Mouse (Mus musculus) testis, postnatal 14 days (tissue): ENCODE measurements around the gene Plekhf1.
A peak's percentile ranks its signal among the peaks of the same experiment; 100 is the strongest.

Experiments
- DNase-seq: peaks from one replicate; pipeline ENCODE4 v3.0.0; 2021; ENCODE audit warnings: low spot score

The Plekhf1 gene

DNA sequence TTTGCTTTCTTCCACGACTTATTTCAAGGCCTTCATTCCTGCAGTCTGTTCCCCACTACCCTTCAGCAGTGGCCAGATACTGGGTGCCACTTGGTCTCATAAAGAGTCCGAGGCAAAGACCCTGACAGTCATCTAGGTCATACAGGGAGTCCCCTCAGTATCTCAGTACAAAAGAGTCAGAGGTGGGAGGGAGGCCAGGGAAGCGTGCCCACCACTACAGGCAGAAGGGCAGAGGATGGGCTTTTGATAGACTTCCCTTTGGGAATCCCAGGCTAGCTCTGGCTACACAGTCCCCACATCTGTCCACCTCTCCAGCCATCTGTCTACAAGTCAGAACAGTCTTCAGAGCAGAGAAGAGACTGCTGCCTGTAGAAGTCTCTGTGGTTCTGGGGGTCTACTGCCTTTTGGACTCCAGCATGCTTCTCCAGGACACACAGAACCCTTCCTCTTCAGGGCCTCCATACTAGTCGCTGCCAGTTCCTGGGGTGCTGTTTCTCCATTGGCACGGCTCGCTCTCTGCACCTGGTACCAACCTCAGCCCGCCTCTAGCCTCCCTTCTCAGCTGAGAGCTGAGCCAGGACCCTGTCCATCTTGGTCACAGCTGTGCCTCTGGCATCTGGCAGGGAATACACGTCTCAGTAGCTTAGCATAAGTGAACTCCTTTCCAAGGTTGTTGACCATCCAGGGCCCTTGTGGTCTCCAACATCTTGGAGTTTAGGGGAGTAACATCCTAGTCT is 9.0 kb downstream of the Plekhf1 start:
- DNase-seq, result no peak

GRCm38 (mm10) chr7:38217417-38218171 is 10.2 kb downstream of the Plekhf1 start:
- DNase-seq, result peak; percentile 85

GRCm38 (mm10) chr7:38215697-38216096 is 12.1 kb downstream of the Plekhf1 start:
- no peak for DNase-seq

GRCm38 (mm10) chr7:38215281-38215680 is 12.5 kb downstream of the Plekhf1 start:
- no peak for DNase-seq

DNA sequence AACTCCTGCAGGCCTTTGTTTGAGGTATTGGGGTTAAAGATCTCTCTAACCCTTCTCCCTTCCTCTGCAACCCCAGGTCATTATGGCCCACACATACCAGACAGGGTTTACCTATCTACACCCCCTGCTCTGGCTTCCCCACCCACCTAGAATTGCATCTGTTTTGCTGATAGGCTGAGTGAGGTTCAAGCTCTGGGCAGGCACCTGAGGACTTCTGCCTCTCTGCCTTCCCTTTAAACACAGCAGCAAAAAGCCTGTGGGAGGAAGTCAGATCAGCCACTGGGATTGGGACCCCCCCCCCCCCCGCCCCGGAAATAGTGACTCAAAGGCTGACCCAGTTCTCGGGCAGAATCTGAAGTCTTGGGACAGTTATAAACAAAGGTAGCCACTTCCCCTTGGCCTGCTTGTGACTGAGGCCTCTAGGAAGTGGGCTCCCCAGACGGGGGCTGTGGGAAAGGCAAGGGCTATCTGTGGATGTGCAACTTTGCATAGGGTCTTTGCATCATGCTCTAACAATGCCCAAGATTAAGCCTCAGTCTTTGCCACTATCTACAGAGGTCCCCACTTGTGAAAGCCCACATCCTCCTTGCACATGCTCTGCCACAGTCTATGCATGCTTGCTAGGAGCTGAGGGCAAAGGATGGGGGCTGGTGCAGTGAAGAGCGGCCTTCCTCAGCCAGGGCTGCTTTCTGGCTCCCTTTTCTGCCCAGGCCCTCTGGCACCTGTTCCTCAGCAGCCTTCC is 13.2 kb downstream of the Plekhf1 start:
- no peak for DNase-seq

DNA sequence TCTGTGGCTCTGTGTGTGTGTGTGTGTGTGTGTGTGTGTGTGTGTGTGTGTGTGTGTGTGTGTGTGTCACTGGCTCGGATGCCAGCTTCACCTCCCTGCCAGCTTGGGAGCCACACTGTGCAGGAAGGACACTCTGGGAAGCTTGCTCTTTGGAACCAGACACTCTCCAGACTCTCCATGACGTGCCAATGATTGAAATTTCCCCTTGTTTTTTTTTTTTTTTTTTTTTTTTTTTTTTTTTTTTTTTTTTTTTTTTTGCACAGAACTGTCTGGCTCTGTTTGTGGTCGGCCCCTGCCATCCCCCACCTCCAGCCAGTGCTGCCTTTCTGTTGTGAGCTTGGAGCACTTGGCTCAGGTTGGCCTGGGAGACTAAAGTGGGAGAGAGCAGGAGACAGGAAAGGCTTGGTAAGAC is 15.2 kb downstream of the Plekhf1 start:
- no peak for DNase-seq

GRCm38 (mm10) chr7:38209478-38210152 is 18.2 kb downstream of the Plekhf1 start:
- DNase-seq, result no peak

DNA sequence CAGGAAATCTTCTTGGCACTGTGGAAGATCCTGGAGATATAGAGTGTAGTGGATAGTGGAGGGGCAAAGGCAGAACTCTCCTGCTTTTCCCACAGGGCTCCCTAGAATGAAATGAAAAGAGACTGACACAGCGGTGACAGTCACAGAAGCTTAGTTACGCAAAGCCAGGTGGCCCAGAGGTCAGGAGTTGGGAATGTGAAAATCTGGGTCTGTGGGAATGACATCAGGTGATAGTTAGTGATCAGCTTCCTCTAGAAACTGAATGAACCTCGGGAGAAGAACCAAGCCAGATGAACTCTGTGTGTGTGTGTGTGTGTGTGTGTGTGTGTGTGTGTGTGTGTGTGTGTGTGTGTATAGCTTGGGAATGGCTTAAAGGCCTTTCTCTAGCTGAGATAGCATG is 18.8 kb downstream of the Plekhf1 start:
- DNase-seq, result no peak

DNA sequence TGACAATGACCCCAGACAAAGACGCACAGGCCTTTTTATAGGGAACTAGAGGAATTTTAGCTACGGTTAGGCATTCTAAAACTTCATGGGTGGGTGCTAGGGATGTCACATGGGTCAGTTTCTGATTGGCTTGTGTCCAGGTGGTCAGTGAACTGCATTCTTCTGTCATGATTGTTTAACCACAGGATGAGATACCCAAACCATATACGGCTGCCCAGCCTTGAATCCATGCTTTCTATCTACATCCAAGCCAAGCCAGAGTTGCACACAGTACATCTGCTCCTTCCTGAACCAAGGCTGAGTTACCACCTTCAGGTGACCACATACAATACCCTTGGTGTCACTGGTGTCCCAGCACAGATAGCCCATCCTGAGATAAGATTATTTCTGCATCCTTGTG is 21.3 kb downstream of the Plekhf1 start:
- no peak for DNase-seq

DNA sequence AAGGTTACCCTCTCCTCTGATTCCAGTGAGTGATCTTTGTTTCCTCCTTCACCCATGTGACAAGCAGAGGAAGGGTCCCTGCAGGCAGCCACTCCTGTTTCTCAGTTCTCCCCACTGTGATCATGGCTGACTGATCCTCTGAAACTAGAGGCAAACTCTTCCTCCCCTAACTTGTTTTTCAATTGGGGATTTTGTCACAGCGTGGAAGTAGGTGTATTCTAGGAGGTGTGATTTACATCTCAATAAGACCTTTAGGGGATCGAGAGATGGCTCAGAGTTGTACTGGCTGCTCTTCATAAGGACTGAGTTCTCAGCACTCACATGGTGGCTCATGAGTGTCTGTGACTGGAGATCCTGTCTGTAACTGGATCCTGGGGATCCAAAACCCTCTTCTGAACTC is 22.0 kb downstream of the Plekhf1 start:
- no peak for DNase-seq

DNA sequence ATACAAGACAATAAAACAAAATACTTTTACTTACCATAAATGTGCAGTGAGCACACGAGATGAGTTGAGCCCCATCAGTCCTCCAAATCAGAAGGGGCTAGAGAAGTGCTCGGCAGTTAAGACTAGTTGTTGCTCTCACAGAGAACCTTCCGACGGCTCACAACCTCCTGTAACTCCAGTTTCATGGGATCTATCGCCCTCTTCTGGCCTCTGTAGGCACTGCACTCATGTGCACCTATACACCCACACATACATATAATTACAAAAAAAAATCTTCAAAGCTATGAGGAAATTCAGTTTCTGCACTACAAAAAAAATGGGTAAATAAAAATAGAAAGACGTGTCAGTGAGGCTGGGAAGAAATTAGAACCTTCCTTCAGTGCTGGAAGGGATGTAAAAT is 23.5 kb downstream of the Plekhf1 start:
- no peak for DNase-seq

DNA sequence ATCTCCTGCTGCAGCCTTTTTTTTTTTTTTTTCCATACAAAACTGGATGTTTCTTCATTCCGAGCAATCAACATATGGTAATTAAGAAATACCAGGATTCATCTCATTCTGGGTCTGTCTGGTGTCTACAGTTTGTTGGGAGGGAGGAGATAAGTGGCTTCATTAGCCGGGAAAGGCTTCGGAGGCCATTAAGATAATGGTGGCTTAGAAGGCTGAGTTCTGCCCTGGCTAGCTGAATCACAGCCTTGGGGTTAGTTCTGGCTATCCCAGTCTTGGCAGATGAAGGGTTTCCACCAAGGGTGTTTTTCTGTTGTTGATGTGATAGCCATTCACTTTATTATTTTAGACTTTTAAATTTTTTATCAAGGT is 26.5 kb downstream of the Plekhf1 start:
- no peak for DNase-seq

DNA sequence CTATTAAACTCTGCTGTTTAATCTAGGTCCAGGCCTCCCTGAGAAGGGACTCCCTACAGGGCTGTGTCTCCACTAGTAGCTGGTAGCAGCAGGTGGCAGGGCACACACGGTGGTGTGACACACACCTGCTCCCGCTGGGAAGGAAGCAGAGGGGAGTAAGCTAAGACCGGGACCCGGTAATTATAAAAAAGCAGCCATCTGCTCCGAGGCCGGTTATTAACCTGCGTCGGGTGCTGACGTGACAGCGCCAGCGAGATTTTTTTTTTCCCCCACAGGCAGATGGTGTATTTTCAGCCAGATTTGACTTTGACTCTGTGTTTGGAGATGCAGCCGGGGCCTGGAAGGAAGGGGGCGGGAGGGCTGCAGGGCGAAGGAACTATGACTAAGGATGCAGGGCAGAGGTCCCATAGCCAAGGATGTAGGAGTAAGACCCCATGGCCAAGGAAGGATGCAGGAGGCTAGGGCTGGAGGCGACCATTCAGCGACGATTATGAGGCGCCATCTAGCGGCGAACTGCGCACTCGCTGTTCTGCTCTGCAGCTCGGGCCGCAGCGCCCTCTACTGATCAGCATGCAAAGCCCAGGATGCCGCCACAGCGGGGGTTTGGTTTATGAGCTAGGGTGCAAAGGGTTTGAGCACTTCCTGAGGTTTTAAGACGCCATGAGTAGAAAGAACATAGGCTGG is 27.1 kb downstream of the Plekhf1 start:
- peak; percentile 84 for DNase-seq

DNA sequence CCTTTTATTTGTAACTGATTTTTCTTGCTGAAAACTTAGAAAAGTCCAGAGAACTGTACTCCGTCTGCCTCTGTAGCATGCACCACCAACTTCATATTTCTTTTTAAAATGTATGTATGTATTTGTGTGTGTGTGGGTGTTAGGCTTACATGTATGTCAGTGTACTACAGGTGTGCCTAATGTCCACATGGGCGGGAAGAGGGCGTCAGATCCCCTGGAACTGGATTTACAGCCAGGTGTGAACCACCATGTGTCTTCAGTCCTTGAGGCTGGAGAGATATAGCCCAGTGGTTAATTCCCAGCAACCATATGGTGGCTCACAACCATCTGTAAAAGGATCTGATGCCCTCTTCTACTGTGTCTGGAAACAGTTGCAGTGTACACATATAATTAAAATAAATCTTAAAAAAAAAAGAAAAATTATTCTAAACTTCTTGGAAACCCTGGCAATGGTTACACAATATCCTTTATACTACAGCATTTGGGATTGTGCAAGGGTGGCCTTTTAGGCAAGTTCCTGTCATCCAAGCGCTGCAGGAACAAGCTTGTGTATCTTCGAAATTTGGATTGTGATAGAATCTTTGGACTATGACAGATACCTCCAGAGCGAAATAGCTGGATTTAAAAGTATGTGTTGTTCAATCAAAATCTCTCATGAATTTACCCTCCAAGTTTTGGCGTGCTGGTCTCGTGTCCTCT is 27.8 kb downstream of the Plekhf1 start:
- no peak for DNase-seq

GRCm38 (mm10) chr7:38191571-38191970 is 36.2 kb downstream of the Plekhf1 start:
- peak; percentile 37 for DNase-seq

DNA sequence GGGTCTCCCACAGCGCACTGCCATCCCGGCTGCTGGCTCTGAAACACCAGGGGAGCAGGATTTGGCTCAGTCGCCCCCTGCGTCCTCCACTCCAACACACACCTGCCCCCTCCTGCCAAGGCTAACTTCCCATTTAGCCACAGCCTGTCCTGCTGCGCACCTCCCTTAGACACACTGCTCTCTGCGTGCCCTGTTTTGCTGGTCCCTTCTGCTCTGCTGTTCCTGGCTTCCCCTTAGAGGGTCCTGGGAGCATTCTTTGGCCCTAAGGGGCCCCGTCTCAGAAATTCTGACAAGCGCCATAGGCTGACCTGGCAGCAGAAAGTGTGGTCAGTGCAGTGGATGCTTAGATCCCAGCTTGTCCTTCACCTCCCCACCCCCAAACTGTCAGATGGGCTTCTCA is 36.7 kb downstream of the Plekhf1 start:
- no peak for DNase-seq

- DNase-seq, result peak; percentile 41
These were observed 37.6 kb downstream of the Plekhf1 start for GRCm38 (mm10) chr7:38190056-38190835.

DNA sequence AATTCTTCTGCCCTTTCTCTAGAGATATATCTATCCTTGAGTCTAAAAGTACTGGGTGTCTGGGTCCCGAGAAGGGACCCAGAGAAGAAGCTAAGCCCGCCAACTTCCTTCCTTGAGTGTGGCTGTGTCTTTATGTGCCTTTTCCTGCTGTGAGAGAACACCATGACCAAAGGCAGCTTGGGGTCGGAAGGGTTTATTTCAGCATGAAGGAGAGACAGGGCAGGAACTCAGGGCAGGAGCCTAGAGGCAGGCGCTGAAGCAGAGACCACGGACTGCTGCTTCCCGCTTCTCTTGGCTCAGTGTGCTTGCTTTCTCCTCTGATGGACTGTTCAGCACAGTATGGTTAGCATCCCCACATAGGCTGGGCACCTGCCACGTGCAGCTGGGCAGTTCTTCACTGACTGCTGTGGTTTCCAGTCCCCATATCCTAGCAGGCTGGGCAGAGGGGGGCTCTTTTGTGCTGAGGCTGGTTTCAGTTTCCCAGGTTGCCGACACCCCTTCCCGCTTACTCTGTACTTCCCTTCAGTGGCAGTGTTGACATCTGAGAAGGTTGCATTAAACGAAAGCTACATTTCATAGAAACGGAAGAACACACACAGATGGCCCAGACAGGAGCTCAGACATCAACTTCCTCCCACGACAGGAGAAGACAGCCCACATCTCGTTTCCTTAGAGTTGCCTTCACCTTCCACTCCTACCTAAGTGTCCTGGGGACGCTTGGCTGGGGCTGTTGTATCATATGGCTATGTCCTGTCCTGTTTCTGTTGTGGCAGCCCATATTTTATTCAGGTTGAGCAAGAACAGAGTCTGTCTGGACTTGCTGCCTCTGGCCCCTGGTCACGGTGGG is 38.5 kb downstream of the Plekhf1 start:
- DNase-seq, result no peak

GRCm38 (mm10) chr7:38188281-38189075 is 39.3 kb downstream of the Plekhf1 start:
- no peak for DNase-seq
